Mouse (Mus musculus): ENCODE measurements around the gene Pcyt1a.
"Not testable (repeated sequence)": the region's sequence is repeated elsewhere in the genome, so short reads cannot be mapped to it uniquely, and the experiment has no call there.

Gene Pcyt1a

GRCm38 (mm10) chr16:32434066-32434465, 3.3 kb downstream of the Pcyt1a start:
- peak; percentile 39 for DNase-seq (ENCODE audit: low read depth, low spot score)

- no peak for DNase-seq (ENCODE audit: low read depth, low spot score)
These were observed 4.0 kb downstream of the Pcyt1a start for GRCm38 (mm10) chr16:32434691-32435090.

GRCm38 (mm10) chr16:32436657-32437056, 5.9 kb downstream of the Pcyt1a start:
- no peak for DNase-seq (ENCODE audit: low read depth, low spot score)

GRCm38 (mm10) chr16:32437266-32437665, 6.5 kb downstream of the Pcyt1a start:
- no peak for DNase-seq (ENCODE audit: low read depth, low spot score)

GRCm38 (mm10) chr16:32441432-32441831, 10.7 kb downstream of the Pcyt1a start:
- no peak for DNase-seq (ENCODE audit: low read depth, low spot score)

GRCm38 (mm10) chr16:32444615-32445014, 13.9 kb downstream of the Pcyt1a start:
- not testable (repeated sequence) for DNase-seq (ENCODE audit: low read depth, low spot score)

GRCm38 (mm10) chr16:32445558-32445957, 14.8 kb downstream of the Pcyt1a start:
- DNase-seq (ENCODE audit: low read depth, low spot score) = no peak

GRCm38 (mm10) chr16:32446563-32447138, 15.9 kb downstream of the Pcyt1a start:
- DNase-seq (ENCODE audit: low read depth, low spot score) = no peak

- DNase-seq (ENCODE audit: low read depth, low spot score) = no peak
These were observed 18.9 kb downstream of the Pcyt1a start for GRCm38 (mm10) chr16:32449665-32450064.

GRCm38 (mm10) chr16:32450133-32450532, 19.4 kb downstream of the Pcyt1a start:
- DNase-seq (ENCODE audit: low read depth, low spot score) = no peak

- no peak for DNase-seq (ENCODE audit: low read depth, low spot score)
These were observed 22.4 kb downstream of the Pcyt1a start for GRCm38 (mm10) chr16:32453102-32453501.

- DNase-seq (ENCODE audit: low read depth, low spot score) = no peak
These were observed 23.9 kb downstream of the Pcyt1a start for GRCm38 (mm10) chr16:32454646-32455045.

- DNase-seq (ENCODE audit: low read depth, low spot score) = no peak
These were observed 25.4 kb downstream of the Pcyt1a start for GRCm38 (mm10) chr16:32456086-32456485.

- DNase-seq (ENCODE audit: low read depth, low spot score) = no peak
These were observed 26.0 kb downstream of the Pcyt1a start for GRCm38 (mm10) chr16:32456761-32457160.

GRCm38 (mm10) chr16:32457589-32458386, 27.1 kb downstream of the Pcyt1a start:
- peak; percentile 53 for DNase-seq (ENCODE audit: low read depth, low spot score)

- no peak for DNase-seq (ENCODE audit: low read depth, low spot score)
These were observed 29.8 kb downstream of the Pcyt1a start for GRCm38 (mm10) chr16:32460518-32460917.

GRCm38 (mm10) chr16:32461713-32462112, 31.0 kb downstream of the Pcyt1a start:
- DNase-seq (ENCODE audit: low read depth, low spot score) = no peak

GRCm38 (mm10) chr16:32462950-32463349, 32.2 kb downstream of the Pcyt1a start:
- DNase-seq (ENCODE audit: low read depth, low spot score) = no peak

- no peak for DNase-seq (ENCODE audit: low read depth, low spot score)
These were observed 32.7 kb downstream of the Pcyt1a start for GRCm38 (mm10) chr16:32463426-32463825.

GRCm38 (mm10) chr16:32464908-32465307, 34.2 kb downstream of the Pcyt1a start:
- no peak for DNase-seq (ENCODE audit: low read depth, low spot score)

GRCm38 (mm10) chr16:32468488-32468887, 37.8 kb downstream of the Pcyt1a start:
- no peak for DNase-seq (ENCODE audit: low read depth, low spot score)

- DNase-seq (ENCODE audit: low read depth, low spot score) = no peak
These were observed 38.8 kb downstream of the Pcyt1a start for GRCm38 (mm10) chr16:32469404-32470105.

Data from CD4-positive, CD25-positive, alpha-beta regulatory T cell, adult 2 months (primary cell).